Mouse (Mus musculus) heart, embryonic 16.5 days (tissue): Measurements from ENCODE around the gene Celf2. TPM values are rescaled to one million over a fixed set of nuclear protein-coding genes. Genes with fewer than 3 reads are reported as not detected.

Experiments
- ATAC-seq: fragments of 200-750 bp; cut with Nextera tagmentation; replicated peaks from 2 replicates; pipeline ENCODE4 v1.8.0; 2017; ENCODE audit warnings: moderate number of reproducible peaks; ENCODE audit not compliant: insufficient read depth, low FRiP score; ENCODE audit errors: extremely low read depth
- H3K27ac ChIP-seq: fragments of 300-500 bp; sonication (generic); 2 replicates; pipeline ENCODE4 v1.5.1; 2014; ENCODE audit warnings: mild to moderate bottlenecking, low read length, control low read depth, moderate library complexity
- H3K27me3 ChIP-seq: fragments of 300-500 bp; sonication (generic); 2 replicates; pipeline ENCODE4 v1.6.1; 2014; ENCODE audit warnings: low read length, mixed read lengths; ENCODE audit not compliant: control insufficient read depth, insufficient read depth
- H3K36me3 ChIP-seq: fragments of 300-500 bp; sonication (generic); 2 replicates; pipeline ENCODE4 v1.6.1; 2014; ENCODE audit not compliant: control insufficient read depth, insufficient read depth
- H3K4me1 ChIP-seq: fragments of 300-500 bp; sonication (generic); 2 replicates; pipeline ENCODE4 v1.6.1; 2014; ENCODE audit warnings: low read length, mixed read lengths; ENCODE audit not compliant: control insufficient read depth, insufficient read depth
- H3K4me2 ChIP-seq: fragments of 300-500 bp; sonication (generic); 2 replicates; pipeline ENCODE4 v1.6.1; 2014; ENCODE audit warnings: low read depth, mild to moderate bottlenecking, control low read depth, low read length
- H3K4me3 ChIP-seq: fragments of 300-500 bp; sonication (generic); 2 replicates; pipeline ENCODE4 v1.5.1; 2014; ENCODE audit warnings: mild to moderate bottlenecking, control low read depth, low read length
- H3K9ac ChIP-seq: fragments of 300-500 bp; sonication (generic); 2 replicates; pipeline ENCODE4 v1.6.1; 2014; ENCODE audit warnings: low read length, control low read depth
- H3K9me3 ChIP-seq: fragments of 300-500 bp; sonication (generic); replicated peaks from 2 replicates; pipeline ENCODE4 v1.6.1; 2016; ENCODE audit warnings: low read length; ENCODE audit not compliant: control insufficient read depth
- WGBS: fragments of 180-500 bp; shearing (Covaris S2); extraction: QIAGEN DNeasy Blood & Tissue Kit; methylation state at CpG from one replicate; pipeline ENCODE4 v1.1.7; 2014; 5-methylcytosine and 5-hydroxymethylcytosine counted together
- polyA plus RNA-seq: library from polyadenylated mRNA; unstranded; fragments of >200 nt; fragmentation: Nextera tagmentation; extraction: Ambion mirVana; gene quantifications from 2 replicates; pipeline ENCODE4 v1.2.1, GENCODE M21; 2015

Celf2 gene
- polyA plus RNA-seq, 1 experiment from 2014 or later = 70.2 TPM

DNA sequence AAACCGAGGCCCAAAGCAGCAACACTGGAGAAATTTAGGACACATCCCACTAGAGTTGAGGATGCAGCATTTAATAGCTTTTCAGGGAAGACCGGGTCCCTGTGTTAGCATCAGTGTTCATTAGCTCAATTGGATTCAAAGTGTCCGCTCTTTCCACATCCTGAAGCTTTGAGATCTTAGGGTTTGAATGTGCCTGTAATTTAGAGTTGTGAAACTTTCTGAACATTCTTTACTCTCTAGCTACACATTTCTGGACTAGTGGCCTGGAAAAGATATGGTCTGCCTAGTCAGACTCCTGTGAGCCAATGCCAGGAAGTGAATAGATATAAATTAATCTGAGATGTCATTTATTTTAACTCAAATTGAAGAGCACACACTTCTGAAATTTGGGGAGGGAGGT lies 272.9 kb downstream of the Celf2 start:
- WGBS = 86% methylated on average over 3 of the region's 3 CpGs
- Histone ChIP-seq H3K36me3 (no peaks in the 10 kb centered on the region), H3K27ac (no peak overlapping the region), H3K4me1 (no peaks in the 10 kb centered on the region), H3K9ac (no peak overlapping the region), H3K4me3 (no peak overlapping the region), H3K9me3 (no peaks in the 10 kb centered on the region), H3K4me2 (no peak overlapping the region), H3K27me3 (no peaks in the 10 kb centered on the region)
- ATAC-seq = no peak

GRCm38 (mm10) chr2:7235059-7235741 lies 274.2 kb downstream of the Celf2 start:
- H3K27me3 ChIP-seq = no peaks in the 10 kb centered on the region
- WGBS = 88% methylated on average over 4 of the region's 4 CpGs
- H3K9ac ChIP-seq = no peak overlapping the region
- no peak overlapping the region for H3K27ac ChIP-seq
- no peaks in the 10 kb centered on the region for H3K9me3 ChIP-seq
- H3K4me1 ChIP-seq = no peaks in the 10 kb centered on the region
- no peak overlapping the region for H3K4me2 ChIP-seq
- no peaks in the 10 kb centered on the region for H3K36me3 ChIP-seq
- ATAC-seq = no peak
- no peak overlapping the region for H3K4me3 ChIP-seq

DNA sequence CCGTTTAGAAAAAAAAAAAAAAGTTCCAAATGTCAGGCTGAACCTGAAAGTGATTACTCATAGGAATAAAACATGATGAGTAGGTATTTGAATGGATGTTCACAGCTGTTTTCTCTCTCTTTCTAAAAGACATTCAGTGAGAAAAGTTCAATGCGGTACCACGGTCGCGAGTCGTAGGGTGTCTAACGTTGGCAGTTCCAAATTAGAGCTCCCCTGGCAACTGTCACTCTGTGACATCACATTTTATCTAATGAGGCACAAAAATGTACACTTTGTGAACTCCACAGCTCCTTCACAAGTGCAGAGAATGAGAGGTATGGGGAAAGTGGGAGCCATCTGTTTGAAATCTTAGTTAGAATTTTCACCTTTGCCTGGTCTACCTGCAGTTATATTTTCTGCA lies 274.8 kb downstream of the Celf2 start:
- no peak for ATAC-seq
- no peak overlapping the region for H3K4me2 ChIP-seq
- no peak overlapping the region for H3K4me3 ChIP-seq
- no peak overlapping the region for H3K9ac ChIP-seq
- 88% methylated on average over 7 of the region's 7 CpGs for WGBS
- no peak overlapping the region for H3K27ac ChIP-seq
- H3K4me1 ChIP-seq = no peaks in the 10 kb centered on the region
- no peaks in the 10 kb centered on the region for H3K27me3 ChIP-seq
- no peaks in the 10 kb centered on the region for H3K9me3 ChIP-seq
- H3K36me3 ChIP-seq = no peaks in the 10 kb centered on the region

DNA sequence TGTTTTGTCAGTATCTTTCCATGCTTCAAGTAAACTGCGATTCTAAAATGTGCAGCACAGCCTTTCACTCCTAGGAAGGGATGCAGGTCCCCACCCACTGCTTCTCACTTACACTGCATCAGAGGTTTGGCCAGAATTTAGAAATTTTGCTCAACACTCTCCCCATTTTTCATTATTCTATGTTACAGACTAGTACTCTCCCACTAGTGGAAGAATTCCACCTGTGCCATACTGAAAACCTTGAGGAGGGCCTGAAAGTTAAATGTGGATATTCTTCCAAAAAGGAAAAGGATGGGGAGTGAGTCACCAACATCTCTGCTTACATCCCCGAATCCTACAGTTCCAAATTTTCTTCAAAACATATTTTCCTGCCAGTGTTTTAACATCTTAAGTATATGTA lies 276.0 kb downstream of the Celf2 start:
- Histone ChIP-seq H3K36me3 (no peaks in the 10 kb centered on the region), H3K4me3 (no peak overlapping the region), H3K27ac (no peak overlapping the region), H3K4me2 (no peak overlapping the region), H3K9ac (no peak overlapping the region), H3K4me1 (no peaks in the 10 kb centered on the region), H3K27me3 (no peaks in the 10 kb centered on the region), H3K9me3 (no peaks in the 10 kb centered on the region)
- 68% methylated on average over 2 of the region's 2 CpGs for WGBS
- no peak for ATAC-seq

- ATAC-seq = no peak
- no peak overlapping the region for H3K4me2 ChIP-seq
- H3K27ac ChIP-seq = no peak overlapping the region
- no peaks in the 10 kb centered on the region for H3K4me1 ChIP-seq
- no peaks in the 10 kb centered on the region for H3K27me3 ChIP-seq
- no peak overlapping the region for H3K9ac ChIP-seq
- H3K36me3 ChIP-seq = no peaks in the 10 kb centered on the region
- no peak overlapping the region for H3K4me3 ChIP-seq
- 81% methylated on average over 7 of the region's 7 CpGs for WGBS
- no peaks in the 10 kb centered on the region for H3K9me3 ChIP-seq
Measured at GRCm38 (mm10) chr2:7226785-7227184, 282.6 kb downstream of the Celf2 start.

GRCm38 (mm10) chr2:7224346-7225071 lies 284.9 kb downstream of the Celf2 start:
- 79% methylated on average over 3 of the region's 3 CpGs for WGBS

DNA sequence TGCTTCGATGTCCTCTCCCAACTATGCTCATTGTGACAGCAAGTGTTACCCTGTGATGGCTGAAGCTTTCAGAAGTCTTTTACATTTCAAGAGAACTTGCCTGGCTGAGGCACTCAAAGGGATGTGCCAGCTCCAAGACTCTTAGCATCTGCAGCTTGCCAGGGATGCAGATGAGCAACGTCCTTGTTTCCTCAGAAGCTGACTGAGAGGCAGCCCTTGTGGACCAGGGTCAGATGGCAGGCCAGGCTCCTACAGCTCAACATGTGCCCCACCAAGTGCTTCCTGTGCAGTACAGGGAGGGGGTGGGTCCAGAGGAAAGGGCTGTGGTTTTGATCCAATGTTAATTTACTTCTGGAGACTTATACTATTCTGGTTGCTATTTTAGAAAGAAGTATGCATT lies 285.8 kb downstream of the Celf2 start:
- no peaks in the 10 kb centered on the region for H3K36me3 ChIP-seq
- H3K27me3 ChIP-seq = no peaks in the 10 kb centered on the region
- 50% methylated on average over 2 of the region's 2 CpGs for WGBS
- H3K9ac ChIP-seq = no peak overlapping the region
- no peak overlapping the region for H3K4me2 ChIP-seq
- no peaks in the 10 kb centered on the region for H3K4me1 ChIP-seq
- ATAC-seq = no peak
- H3K27ac ChIP-seq = no peak overlapping the region
- H3K4me3 ChIP-seq = no peak overlapping the region
- no peaks in the 10 kb centered on the region for H3K9me3 ChIP-seq

More at GRCm38 (mm10) chr2:7224346-7225071, 284.9 kb downstream of the Celf2 start:
- Histone ChIP-seq H3K9ac (no peak overlapping the region), H3K4me3 (no peak overlapping the region), H3K4me2 (no peak overlapping the region), H3K36me3 (no peaks in the 10 kb centered on the region), H3K9me3 (no peaks in the 10 kb centered on the region), H3K27ac (no peak overlapping the region), H3K4me1 (no peaks in the 10 kb centered on the region), H3K27me3 (no peaks in the 10 kb centered on the region)
- ATAC-seq = no peak

GRCm38 (mm10) chr2:7222886-7223285 lies 286.5 kb downstream of the Celf2 start:
- H3K27ac ChIP-seq = no peak overlapping the region
- no peak overlapping the region for H3K4me3 ChIP-seq
- no peak for ATAC-seq
- no peaks in the 10 kb centered on the region for H3K27me3 ChIP-seq
- H3K9ac ChIP-seq = no peak overlapping the region
- no peaks in the 10 kb centered on the region for H3K9me3 ChIP-seq
- no peak overlapping the region for H3K4me2 ChIP-seq
- no peaks in the 10 kb centered on the region for H3K36me3 ChIP-seq
- no peaks in the 10 kb centered on the region for H3K4me1 ChIP-seq
- WGBS = 79% methylated on average over 6 of the region's 6 CpGs

GRCm38 (mm10) chr2:7221856-7222255 lies 287.5 kb downstream of the Celf2 start:
- Histone ChIP-seq H3K9me3 (no peaks in the 10 kb centered on the region), H3K27me3 (no peaks in the 10 kb centered on the region), H3K36me3 (no peaks in the 10 kb centered on the region), H3K4me3 (no peak overlapping the region), H3K9ac (no peak overlapping the region), H3K4me1 (no peaks in the 10 kb centered on the region), H3K4me2 (no peak overlapping the region), H3K27ac (no peak overlapping the region)
- ATAC-seq = no peak
- 85% methylated on average over 1 of the region's 1 CpGs for WGBS
